Mouse (Mus musculus) stomach, embryonic 16.5 days (tissue): ENCODE data around the gene Klk1b1. TPM values are rescaled to one million over a fixed set of nuclear protein-coding genes. Genes with fewer than 3 reads are reported as not detected.

Experiments
- polyA plus RNA-seq: library from polyadenylated mRNA; unstranded; fragments of >200 nt; fragmentation: Nextera tagmentation; extraction: Ambion mirVana; gene quantifications from 2 replicates; pipeline ENCODE4 v1.2.1, GENCODE M21; 2015

The Klk1b1 gene
- polyA plus RNA-seq, 1 experiment from 2014 or later, result not detected

Other genes starting within 250 kb of the Klk1b1 start
- 7.3 and 16.2 TPM in 2 replicates for gene Klk12, start 197.9 kb upstream of the Klk1b1 start, polyA plus RNA-seq
- gene Klk11, start 192.1 kb upstream of the Klk1b1 start, polyA plus RNA-seq, result 25.3 and 37.4 TPM in 2 replicates
- gene Klk10, start 185.7 kb upstream of the Klk1b1 start, polyA plus RNA-seq, result 42.4 and 129 TPM in 2 replicates
- 2.7 and 5.3 TPM in 2 replicates for gene Klk9, start 174.9 kb upstream of the Klk1b1 start, polyA plus RNA-seq
- gene Klk8, start 169.2 kb upstream of the Klk1b1 start, polyA plus RNA-seq, result 31.0 and 55.1 TPM in 2 replicates
- 0.22 and 0.66 TPM in 2 replicates for gene Klk7, start 155.5 kb upstream of the Klk1b1 start, polyA plus RNA-seq
- gene Klk6, start 142.3 kb upstream of the Klk1b1 start, polyA plus RNA-seq, result 0.30 and 0.42 TPM in 2 replicates
- 0.10 TPM in 1 of 2 replicates, not detected in the other for gene Klk5, start 124.8 kb upstream of the Klk1b1 start, polyA plus RNA-seq
- gene Klk4, start 85.6 kb upstream of the Klk1b1 start, polyA plus RNA-seq, result 0.18 TPM in 1 of 2 replicates, not detected in the other
- not detected in 2 replicates for gene Klk15, start 33.0 kb upstream of the Klk1b1 start, polyA plus RNA-seq
- gene Klk1b8, start 16.1 kb upstream of the Klk1b1 start, polyA plus RNA-seq, result 1.3 and 1.5 TPM in 2 replicates
- gene Klk1b9, start 9.3 kb downstream of the Klk1b1 start, polyA plus RNA-seq, result not detected in 2 replicates
- gene Klk1b11, start 29.1 kb downstream of the Klk1b1 start, polyA plus RNA-seq, result 0.36 TPM in 1 of 2 replicates, not detected in the other
- 0.94 TPM in 1 of 2 replicates, not detected in the other for gene Klk1b26, start 45.4 kb downstream of the Klk1b1 start, polyA plus RNA-seq
- not detected in 2 replicates for gene Klk1b27, start 85.5 kb downstream of the Klk1b1 start, polyA plus RNA-seq
- gene Klk1b21, start 135.6 kb downstream of the Klk1b1 start, polyA plus RNA-seq, result not detected in 2 replicates
- gene Klk1b22, start 145.9 kb downstream of the Klk1b1 start, polyA plus RNA-seq, result not detected in 2 replicates
- 0.25 TPM in 1 of 2 replicates, not detected in the other for gene Klk1b16, start 170.0 kb downstream of the Klk1b1 start, polyA plus RNA-seq
- gene Klk1b24, start 221.5 kb downstream of the Klk1b1 start, polyA plus RNA-seq, result 0.41 TPM in 1 of 2 replicates, not detected in the other
- gene Klk1b3, start 231.4 kb downstream of the Klk1b1 start, polyA plus RNA-seq, result 0.61 TPM in 2 replicates
- gene Klk1b4, start 240.7 kb downstream of the Klk1b1 start, polyA plus RNA-seq, result 0.72 and 0.90 TPM in 2 replicates
- gene Klk1b5, start 249.2 kb downstream of the Klk1b1 start, polyA plus RNA-seq, result 0.22 and 0.25 TPM in 2 replicates